Mouse (Mus musculus) left cerebral cortex, postnatal 25 days (tissue): ENCODE measurements around the gene Hmox2. TPM values are rescaled to one million over a fixed set of nuclear protein-coding genes. Genes with fewer than 3 reads are reported as not detected.
"Not testable (repeated sequence)": the region's sequence is repeated elsewhere in the genome, so short reads cannot be mapped to it uniquely, and the experiment has no call there.

Experiments
- DNase-seq, 2 experiments: peaks; one replicate each; pipeline ENCODE4 v3.0.0; 2022; ENCODE audit warnings: low spot score in 2 of 2, mixed read lengths in 1 of 2
- intact Hi-C: fragments of 180-260 bp; cut with DNase I; formaldehyde crosslinking; loops from one replicate; pipeline ENCODE4 v1.15.1; 2025
- total RNA-seq, 2 experiments: library from RNA; stranded (reverse); gene quantifications; 2 replicates each; pipeline ENCODE4 v1.2.3; 2021

Hmox2 gene
- 10 to 100 TPM; 79.0 to 80.3 TPM for total RNA-seq

- peak; percentile 92 to 94 for DNase-seq
- intact Hi-C loops = no loop called here
These were observed at the start of gene Hmox2 for GRCm38 (mm10) chr16:4725780-4726527. TSS of gene Hmox2 (plus strand) at chr16:4726361.

- no peak for DNase-seq
- intact Hi-C loops = no loop called here
These were observed 49.3 kb upstream of the Hmox2 start for GRCm38 (mm10) chr16:4676836-4677235.

DNA sequence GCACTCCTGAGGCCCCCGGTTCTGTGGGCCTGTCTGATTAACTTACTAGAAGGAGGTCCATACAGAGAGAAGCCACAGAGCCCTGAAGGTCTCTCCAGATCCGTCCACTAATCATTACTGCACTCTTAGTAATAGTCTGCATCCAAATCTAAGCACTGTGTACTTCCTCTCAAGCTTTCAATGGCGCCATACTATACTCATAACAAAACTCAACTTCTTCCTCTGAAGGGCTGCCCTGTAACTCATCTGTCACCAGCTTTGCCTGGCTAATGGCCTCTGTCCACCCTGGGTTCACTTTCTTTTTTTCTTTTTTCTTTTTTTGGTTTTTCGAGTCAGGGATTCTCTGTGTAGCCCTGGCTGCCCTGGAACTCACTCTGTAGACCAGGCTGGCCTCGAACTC is 48.1 kb upstream of the Hmox2 start:
- intact Hi-C loops = no loop called here
- no peak for DNase-seq

DNA sequence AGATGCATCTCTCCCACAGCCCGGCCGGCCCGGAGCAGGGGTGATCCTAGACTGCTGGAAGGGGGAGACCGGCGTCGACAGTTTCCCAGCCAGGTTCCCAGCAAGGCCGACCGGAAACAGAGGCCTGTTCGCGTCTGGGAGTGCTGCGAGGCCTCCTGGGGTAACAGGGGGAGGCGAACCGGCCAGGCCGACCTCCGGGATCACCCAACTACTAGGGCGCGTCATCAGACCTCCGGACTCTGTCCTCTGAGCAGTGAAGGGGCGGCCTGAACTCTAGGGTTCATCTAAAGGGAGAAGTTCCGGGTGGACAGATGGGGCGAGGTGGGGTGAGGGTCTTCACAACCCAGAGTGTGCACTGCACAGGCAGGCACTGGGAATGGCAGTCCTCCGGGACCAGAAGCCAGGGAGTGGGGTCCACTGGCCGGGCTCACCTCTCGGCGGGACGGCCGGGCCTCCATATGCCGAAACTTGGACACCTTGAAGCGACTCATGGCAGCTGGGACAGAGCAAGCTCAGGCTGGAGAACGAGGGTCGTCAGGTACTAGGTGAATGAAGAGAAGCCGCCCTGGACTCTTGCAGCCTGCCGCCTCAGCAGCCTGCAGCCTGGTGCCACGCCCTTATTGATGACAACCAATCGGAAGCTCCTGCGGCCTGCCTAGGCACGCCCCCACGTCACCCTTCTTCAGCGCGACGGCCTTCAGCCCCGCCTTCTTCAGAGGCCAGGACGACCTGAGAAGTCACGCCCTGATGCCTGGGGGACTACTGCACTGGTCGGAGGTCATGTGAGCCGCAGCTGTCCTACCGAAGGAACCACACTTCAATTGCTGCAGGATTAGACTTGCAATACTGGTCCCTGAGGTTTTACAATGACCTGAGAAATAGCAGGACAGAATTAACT is 46.8 kb upstream of the Hmox2 start, which contains the start of gene Coro7:
Coro7 (minus strand) TSS at position 657 of the 898 bp plus-strand sequence.
- intact Hi-C loops = no loop called here
- peak; percentile 87 to 93 for DNase-seq

DNA sequence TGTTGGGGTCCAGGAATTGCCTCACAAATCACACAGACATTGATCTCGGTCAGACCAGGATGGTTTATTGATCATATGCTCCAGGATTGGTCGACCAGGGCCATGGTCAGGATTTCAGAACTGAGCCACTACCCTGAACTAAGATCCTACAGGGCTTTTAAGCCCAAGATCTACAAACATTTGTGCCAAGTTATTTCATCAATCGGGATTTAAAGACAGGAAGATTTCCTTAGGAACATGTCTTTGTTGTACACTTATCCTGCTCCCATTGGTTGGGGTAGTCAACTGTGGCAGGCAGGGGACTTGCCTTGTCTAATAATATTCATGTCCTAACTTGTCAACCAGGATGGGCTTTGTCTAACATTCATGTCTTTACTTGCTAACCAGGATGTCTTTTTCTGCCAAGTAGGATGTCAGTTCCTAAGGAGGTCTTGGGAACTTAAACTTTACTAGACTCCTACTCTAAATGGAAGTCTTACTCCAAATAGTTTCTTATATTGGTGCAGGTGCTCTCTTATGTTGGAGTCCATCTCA is 45.2 kb upstream of the Hmox2 start:
- intact Hi-C loops, DNase-seq: not testable (repeated sequence)

DNA sequence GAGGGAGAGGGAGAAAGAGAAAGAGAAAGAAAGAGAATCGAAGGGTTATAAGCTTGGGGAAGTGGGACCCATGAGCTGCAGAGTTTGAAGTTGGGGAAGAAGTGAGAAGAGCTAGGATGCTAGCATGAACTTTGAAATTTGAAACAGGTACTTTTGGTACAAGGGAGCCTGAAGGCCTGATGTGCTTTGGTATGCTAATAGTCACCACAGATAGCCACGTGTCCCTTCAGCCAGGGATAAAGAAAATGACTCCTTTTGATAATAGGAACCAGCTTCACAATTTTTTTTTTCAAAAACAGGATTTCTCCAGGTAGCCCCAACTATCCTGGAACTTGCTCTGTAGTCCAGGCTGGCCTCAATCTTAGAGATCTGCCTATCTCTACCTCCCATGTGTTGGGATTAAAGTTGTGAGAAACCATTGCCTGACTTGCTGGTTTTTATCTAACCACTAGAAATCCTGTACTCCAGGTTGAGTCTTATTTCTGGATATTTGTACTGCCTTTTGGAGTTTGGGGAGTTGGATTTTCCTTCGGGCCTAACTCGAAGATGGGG is 43.5 kb upstream of the Hmox2 start:
- DNase-seq = no peak
- intact Hi-C loops = no loop called here

DNA sequence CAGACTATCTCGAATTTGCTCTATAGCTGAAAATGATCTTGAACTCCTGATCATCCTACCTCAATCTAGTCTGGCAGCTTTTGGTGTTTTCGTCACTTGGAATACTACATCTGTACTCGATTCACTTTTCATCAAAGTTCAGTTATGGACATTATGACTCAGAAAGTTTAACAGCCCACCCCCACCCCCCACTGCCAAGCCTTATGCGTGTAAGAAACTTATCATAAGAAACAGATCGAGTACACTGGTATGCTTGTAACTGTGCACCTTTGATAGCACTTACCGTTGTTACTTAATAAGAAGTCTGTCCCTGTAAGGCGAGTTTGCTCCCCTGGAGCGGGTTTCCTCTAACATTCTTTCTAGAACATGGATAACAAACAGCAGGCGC is 43.0 kb upstream of the Hmox2 start:
- intact Hi-C loops = no loop called here
- DNase-seq = no peak

DNA sequence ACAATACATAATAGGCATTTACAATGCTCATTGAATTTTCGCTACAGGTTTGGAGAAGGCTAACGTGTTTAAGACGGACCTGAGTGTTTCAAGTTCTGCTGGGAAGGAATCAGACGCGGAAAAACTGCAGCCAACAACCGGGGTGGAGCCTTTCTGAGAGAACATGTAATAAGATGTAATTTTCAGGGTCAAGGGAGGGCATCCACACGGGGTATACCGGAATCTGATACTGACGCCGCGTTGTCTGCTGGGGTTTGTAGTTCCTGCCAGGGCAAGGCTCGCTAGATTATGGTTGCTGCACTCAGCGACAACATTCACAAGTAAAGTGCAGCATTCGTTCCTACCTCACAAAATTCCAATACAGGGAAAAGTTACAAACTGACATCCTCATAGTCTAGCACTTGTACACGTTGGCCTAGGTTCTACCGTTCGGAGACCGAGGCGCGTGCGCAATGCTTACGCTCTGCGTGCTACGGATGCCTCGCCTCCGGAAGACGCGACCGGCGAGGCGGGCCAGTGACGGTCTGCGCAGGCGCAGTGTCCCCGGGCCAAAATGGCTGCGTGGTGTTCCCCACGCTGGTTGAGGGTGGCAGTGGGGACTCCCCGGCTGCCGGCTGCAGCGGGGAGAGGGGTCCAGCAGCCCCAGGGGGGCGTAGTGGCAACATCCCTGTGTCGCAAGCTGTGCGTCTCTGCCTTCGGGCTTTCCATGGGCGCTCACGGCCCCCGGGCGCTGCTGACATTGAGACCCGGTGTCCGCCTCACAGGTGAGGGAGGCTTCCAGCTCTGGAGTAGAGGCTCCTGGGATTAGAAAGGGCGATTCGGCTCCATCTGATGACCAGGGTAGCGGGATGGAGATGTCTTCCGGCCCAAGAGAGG is 42.3 kb upstream of the Hmox2 start:
- peak; percentile 96 to 98 for DNase-seq
- intact Hi-C loops = no loop called here

- DNase-seq = no peak
- intact Hi-C loops = no loop called here
These were observed 41.7 kb upstream of the Hmox2 start for GRCm38 (mm10) chr16:4684457-4684791.

DNA sequence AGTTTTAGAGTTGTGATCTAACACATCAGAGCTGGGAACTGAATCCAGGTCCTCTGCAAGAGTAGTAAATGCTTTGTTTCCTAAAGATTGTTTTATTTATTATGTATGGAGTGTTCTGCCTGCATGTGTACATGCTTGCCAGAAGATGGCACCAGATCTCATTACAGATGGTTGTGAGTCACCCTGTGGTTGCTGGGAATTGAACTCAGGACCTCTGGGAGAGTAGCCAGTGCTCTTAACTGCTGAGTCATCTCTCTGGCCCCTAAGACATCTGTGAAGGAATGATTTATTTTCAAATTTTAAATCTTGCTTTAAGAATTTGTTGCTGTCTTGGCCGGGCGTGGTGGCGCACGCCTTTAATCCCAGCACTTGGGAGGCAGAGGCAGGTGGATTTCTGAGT is 36.8 kb upstream of the Hmox2 start:
- not testable (repeated sequence) for DNase-seq

DNA sequence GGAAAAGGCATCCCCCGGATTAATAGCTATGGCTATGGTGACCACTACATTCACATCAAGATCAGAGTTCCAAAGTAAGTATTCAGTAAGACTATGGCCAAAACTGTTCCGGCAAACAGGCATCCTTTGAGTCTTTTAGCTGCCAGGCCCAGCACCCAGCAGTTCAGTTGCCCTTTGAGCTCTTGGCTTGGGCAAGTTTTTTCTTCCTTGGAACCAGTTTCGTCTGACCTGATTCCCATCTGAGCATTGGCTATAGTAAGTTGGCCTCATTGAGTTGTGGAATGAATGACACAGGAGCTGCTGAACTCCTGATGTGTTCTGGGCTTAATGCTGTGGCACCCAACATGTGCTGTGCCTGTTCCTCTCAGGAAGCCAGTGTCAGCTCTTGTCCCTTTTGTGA is 24.9 kb upstream of the Hmox2 start:
- intact Hi-C loops = no loop called here
- no peak for DNase-seq

More for the DNA sequence above, 36.8 kb upstream of the Hmox2 start:
- intact Hi-C loops = not testable (repeated sequence)

DNA sequence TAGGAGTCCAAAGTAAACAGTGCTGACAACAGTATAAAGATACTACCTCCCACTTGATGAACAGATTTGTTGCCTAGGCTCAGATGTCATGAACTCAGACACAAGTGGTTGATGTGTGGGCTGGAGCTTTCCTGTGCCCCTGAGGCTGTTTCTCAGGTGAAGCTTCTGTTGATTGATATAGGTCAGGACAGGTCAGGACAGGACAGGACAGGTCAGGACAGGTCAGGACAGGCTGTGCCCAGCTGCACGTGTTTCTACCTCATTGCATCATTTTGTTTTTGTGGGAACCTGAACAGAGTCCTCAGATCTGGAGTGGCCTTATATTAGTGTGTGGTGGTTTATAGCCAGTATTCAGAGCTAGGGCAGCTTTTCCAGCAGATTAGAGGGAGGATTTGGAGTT is 23.5 kb upstream of the Hmox2 start:
- no peak for DNase-seq
- intact Hi-C loops = no loop called here

- DNase-seq = no peak
- intact Hi-C loops = no loop called here
These were observed 20.6 kb upstream of the Hmox2 start for GRCm38 (mm10) chr16:4705541-4705940.

DNA sequence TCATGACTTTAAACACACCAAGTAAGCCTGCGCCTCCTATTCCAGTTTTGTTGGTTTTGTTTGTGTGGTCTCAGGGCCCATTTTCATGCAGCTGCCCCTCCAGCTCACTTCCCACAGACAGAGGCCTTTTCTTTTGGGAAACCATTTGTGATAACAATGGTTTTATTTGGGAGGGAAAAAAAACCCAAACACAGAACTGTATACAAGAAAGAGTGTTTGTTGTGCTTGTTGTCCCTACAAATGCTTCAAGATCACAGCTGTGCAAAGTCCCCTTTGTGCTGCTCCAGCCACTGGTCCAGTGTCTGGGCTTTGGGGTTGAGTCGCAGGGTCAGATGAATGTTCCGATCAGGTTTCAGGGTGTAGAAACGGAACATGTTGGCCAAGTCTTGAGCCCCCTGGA is 15.0 kb upstream of the Hmox2 start:
- intact Hi-C loops = no loop called here
- DNase-seq = no peak

- DNase-seq = no peak
- intact Hi-C loops = no loop called here
These were observed 12.1 kb upstream of the Hmox2 start for GRCm38 (mm10) chr16:4713861-4714710.

GRCm38 (mm10) chr16:4717866-4718265 is 8.3 kb upstream of the Hmox2 start:
- DNase-seq = no peak
- intact Hi-C loops = no loop called here

- peak; percentile 61 to 74 for DNase-seq
- intact Hi-C loops = no loop called here
These were observed 7.2 kb upstream of the Hmox2 start, which contains the start of gene Nmral1 for GRCm38 (mm10) chr16:4718753-4719518. TSS of gene Nmral1 (minus strand) at chr16:4719356.
